Mouse (Mus musculus): ENCODE measurements around the gene Tbc1d15. TPM values are rescaled to one million over a fixed set of nuclear protein-coding genes. Genes with fewer than 3 reads are reported as not detected.

The Tbc1d15 gene
- total RNA-seq (2021) = 10 to 100 TPM; 53.6 to 56.9 TPM
- long read RNA-seq, experiment 1, transcript Tbc1d15-201 (17 exons, 3,752 nt) = major isoform, 36 of 45 reads
- long read RNA-seq, experiment 1, partial matches to known transcripts = 4 of 45 reads
- long read RNA-seq, experiment 1, other reads (novel, unspliced or antisense) = 5 of 45 reads
- long read RNA-seq, experiment 2, transcript Tbc1d15-201 (17 exons, 3,752 nt) = major isoform, 35 of 41 reads
- long read RNA-seq, experiment 2, partial matches to known transcripts = 4 of 41 reads
- long read RNA-seq, experiment 2, other reads (novel, unspliced or antisense) = 2 of 41 reads

GRCm38 (mm10) chr10:115251088-115251934 lies at the start of gene Tbc1d15:
TSS of gene Tbc1d15 (minus strand) at chr10:115251467.
- intact Hi-C loops (cut with DNase I) = loop anchor here (1.0 kb wide), 1 partner anchor 64 kb away; the partner anchor contains the start of gene Rab21

DNA sequence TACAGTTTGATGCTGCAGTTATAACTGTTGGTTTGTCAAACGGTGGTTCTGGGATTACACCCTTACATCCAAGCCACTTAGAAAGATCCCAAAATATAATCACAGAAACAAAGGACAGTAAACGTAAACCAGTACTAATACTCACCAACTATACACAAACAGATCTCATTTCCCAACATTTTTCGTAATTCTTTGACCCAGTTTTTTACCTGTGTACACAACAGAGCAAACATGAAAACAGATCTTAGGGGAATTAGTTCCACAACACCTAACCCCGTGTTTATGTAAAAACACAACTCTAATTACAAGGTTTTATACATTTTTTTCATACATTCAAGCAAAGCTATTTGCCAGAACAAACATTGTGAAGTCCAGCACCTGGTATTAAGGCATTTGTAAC lies 47.4 kb upstream of the Tbc1d15 start:
- no peak for DNase-seq (ENCODE audit: extremely low spot score in 1 of 2, low spot score in 2 of 2)
- no peak for TF ChIP-seq CTCF (IDR thresholded peaks at IDR 0.05)
- Histone ChIP-seq H3K27ac (no peak overlapping the region), H3K4me3 (no peak overlapping the region)
- intact Hi-C loops (cut with DNase I) = no loop called here

More at GRCm38 (mm10) chr10:115251088-115251934, at the start of gene Tbc1d15:
- Histone ChIP-seq H3K27ac (peak within 1 kb of the TSS; percentile 95), H3K4me3 (peak within 1 kb of the TSS; percentile 99)
- no peak for TF ChIP-seq CTCF (IDR thresholded peaks at IDR 0.05)
- DNase-seq (ENCODE audit: extremely low spot score in 1 of 2, low spot score in 2 of 2) = peak; percentile 96 to 98

- no peak for DNase-seq (ENCODE audit: extremely low spot score in 1 of 2, low spot score in 2 of 2)
- no peak for TF ChIP-seq CTCF (IDR thresholded peaks at IDR 0.05)
- no peak overlapping the region for H3K4me3 ChIP-seq
- intact Hi-C loops (cut with DNase I) = no loop called here
- no peak overlapping the region for H3K27ac ChIP-seq
Observed at GRCm38 (mm10) chr10:115297582-115297981, 46.3 kb upstream of the Tbc1d15 start.

DNA sequence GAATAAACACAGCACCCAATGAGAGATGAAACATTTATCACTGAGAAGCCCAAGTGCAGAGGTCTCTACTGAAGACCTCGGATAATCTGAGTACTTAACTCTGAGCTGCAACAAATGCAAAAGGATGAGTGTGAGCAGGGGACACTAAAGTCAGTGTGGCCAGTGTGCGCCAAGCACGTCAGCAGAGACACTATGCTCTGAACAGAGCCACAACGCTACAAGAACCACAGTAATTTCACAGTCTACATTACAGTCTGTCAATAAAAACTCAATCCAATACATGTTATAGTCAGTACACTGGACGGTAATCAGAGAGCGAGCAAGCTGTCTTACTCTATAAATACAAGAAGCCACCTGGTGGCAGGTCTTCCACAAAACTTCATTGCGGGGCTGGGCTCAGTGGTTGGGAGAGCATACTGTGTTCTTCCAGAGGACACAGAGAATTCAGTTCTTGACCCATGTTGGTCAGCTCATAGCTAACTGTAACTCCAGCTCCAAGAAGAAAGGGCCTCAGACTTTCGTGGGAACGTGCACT lies 45.2 kb upstream of the Tbc1d15 start:
- intact Hi-C loops (cut with DNase I) = no loop called here

DNA sequence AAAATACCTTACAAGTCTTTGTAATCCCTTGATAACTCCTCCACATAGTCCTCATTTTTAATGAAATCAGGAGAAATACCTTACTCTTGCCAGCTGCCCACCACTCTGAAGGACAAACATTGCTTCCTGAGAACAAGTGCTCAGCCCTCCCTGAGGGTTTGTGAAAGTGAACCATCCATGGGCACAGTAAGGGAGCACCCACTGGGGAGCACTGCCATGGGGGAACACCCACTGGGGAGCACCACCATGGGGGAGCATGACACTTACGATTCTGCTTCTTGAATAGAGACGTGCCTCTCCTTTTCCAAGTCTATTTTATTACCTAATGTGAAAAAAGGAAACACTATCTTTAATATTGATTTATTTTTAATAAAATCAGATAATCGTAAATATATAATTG lies 43.9 kb upstream of the Tbc1d15 start:
- Histone ChIP-seq H3K4me3 (no peak overlapping the region), H3K27ac (no peak overlapping the region)
- no peak for TF ChIP-seq CTCF (IDR thresholded peaks at IDR 0.05)
- DNase-seq (ENCODE audit: extremely low spot score in 1 of 2, low spot score in 2 of 2) = no peak
- intact Hi-C loops (cut with DNase I) = no loop called here

More for the DNA sequence above, 45.2 kb upstream of the Tbc1d15 start:
- TF ChIP-seq CTCF (IDR thresholded peaks at IDR 0.05) = no peak; the same call in 1 of the 2 replicates
- no peak for DNase-seq (ENCODE audit: extremely low spot score in 1 of 2, low spot score in 2 of 2)
- H3K4me3 ChIP-seq = no peak overlapping the region
- no peak overlapping the region for H3K27ac ChIP-seq

DNA sequence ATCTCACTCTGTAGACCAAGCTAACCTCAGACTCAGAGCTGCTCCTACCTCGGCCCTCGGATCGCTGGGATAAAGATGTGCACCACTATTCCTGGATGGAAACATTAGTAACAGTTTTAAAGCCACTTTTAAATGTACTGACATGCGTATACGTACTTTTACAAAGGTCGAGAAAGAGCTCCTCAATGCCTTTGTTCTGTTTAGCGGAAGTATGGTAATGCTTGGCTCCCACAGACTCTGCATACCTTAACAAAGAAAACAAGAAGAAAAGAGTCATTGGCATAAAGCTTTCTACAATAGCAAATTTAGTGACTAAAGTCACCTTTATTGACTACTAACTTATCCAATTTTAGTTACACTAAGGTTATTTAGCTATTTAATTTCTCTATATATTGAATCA lies 43.4 kb upstream of the Tbc1d15 start:
- intact Hi-C loops (cut with DNase I) = no loop called here
- no peak overlapping the region for H3K27ac ChIP-seq

GRCm38 (mm10) chr10:115293946-115294345 lies 42.7 kb upstream of the Tbc1d15 start:
- Histone ChIP-seq H3K4me3 (no peak overlapping the region), H3K27ac (no peak overlapping the region)
- DNase-seq (ENCODE audit: extremely low spot score in 1 of 2, low spot score in 2 of 2) = no peak
- no peak for TF ChIP-seq CTCF (IDR thresholded peaks at IDR 0.05)
- intact Hi-C loops (cut with DNase I) = no loop called here

More for the DNA sequence above, 43.4 kb upstream of the Tbc1d15 start:
- H3K4me3 ChIP-seq = no peak overlapping the region
- TF ChIP-seq CTCF (IDR thresholded peaks at IDR 0.05) = no peak
- DNase-seq (ENCODE audit: extremely low spot score in 1 of 2, low spot score in 2 of 2) = no peak

GRCm38 (mm10) chr10:115290671-115291070 lies 39.4 kb upstream of the Tbc1d15 start:
- intact Hi-C loops (cut with DNase I) = no loop called here
- Histone ChIP-seq H3K4me3 (no peak overlapping the region), H3K27ac (no peak overlapping the region)
- no peak for DNase-seq (ENCODE audit: extremely low spot score in 1 of 2, low spot score in 2 of 2)
- no peak for TF ChIP-seq CTCF (IDR thresholded peaks at IDR 0.05)

- no peak for TF ChIP-seq CTCF (IDR thresholded peaks at IDR 0.05)
- no peak for DNase-seq (ENCODE audit: extremely low spot score in 1 of 2, low spot score in 2 of 2)
- Histone ChIP-seq H3K4me3 (no peak overlapping the region), H3K27ac (no peak overlapping the region)
- intact Hi-C loops (cut with DNase I) = no loop called here
Observed at GRCm38 (mm10) chr10:115288856-115289255, 37.6 kb upstream of the Tbc1d15 start.

DNA sequence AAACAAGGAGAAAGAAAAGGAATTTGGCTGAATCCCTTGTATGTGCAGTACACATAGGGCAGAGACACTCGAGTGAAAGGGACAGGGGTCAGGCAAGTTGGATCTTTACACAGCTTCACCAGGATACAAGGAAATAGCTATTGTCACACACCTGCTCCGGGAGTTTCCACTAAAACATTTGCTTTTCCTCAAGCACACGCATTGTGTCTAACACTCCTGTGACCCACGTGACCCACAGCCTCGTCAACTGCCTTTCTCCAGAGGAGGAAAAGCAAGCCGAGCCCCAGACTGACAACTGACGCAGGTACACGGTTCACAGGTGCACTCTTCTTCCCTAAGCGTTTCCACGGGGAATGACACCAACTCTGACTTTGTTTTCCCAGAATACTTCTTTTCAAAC lies 32.9 kb upstream of the Tbc1d15 start:
- Histone ChIP-seq H3K4me3 (no peak overlapping the region), H3K27ac (no peak overlapping the region)
- no peak for DNase-seq (ENCODE audit: extremely low spot score in 1 of 2, low spot score in 2 of 2)
- intact Hi-C loops (cut with DNase I) = no loop called here
- TF ChIP-seq CTCF (IDR thresholded peaks at IDR 0.05) = no peak

DNA sequence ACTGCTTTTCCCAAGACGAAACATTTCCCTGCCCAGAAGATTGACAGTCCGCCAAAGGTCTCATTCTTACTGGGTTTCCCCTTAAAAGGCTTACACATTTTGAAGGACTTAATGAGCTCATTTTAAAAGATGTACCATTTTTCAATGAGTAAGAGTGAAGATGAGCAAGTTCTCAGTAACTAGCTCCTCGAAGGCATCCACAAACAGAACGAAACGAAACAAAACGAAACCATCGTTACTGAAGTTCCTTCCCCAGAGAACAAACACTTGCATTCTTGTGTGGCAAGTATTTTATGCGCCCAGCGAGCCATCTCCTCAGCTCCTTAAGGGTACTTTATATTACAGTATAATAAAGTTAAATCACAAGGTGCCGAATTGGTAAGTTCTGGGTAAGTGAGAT lies 30.1 kb upstream of the Tbc1d15 start:
- no peak for TF ChIP-seq CTCF (IDR thresholded peaks at IDR 0.05)
- intact Hi-C loops (cut with DNase I) = no loop called here
- Histone ChIP-seq H3K27ac (no peak overlapping the region), H3K4me3 (no peak overlapping the region)
- DNase-seq (ENCODE audit: extremely low spot score in 1 of 2, low spot score in 2 of 2) = no peak

- no peak for TF ChIP-seq CTCF (IDR thresholded peaks at IDR 0.05)
- intact Hi-C loops (cut with DNase I) = no loop called here
- no peak overlapping the region for H3K4me3 ChIP-seq
- H3K27ac ChIP-seq = no peak overlapping the region
- DNase-seq (ENCODE audit: extremely low spot score in 1 of 2, low spot score in 2 of 2) = no peak
Observed at GRCm38 (mm10) chr10:115271649-115272048, 20.4 kb upstream of the Tbc1d15 start.

Measured in left cerebral cortex, adult 2 months (tissue).